Mouse (Mus musculus): ENCODE measurements around the gene Psme3. TPM values are rescaled to one million over a fixed set of nuclear protein-coding genes. Genes with fewer than 3 reads are reported as not detected.

Gene Psme3
- total and polyA plus RNA-seq, 2 experiments from 2014 or later = 80.9 to 88.0 TPM

- H3K9me3 ChIP-seq (ENCODE audit: low read length) = no peaks in the 10 kb centered on the region
- 11% methylated on average over 45 of the region's 45 CpGs for WGBS
- H3K4me2 ChIP-seq (ENCODE audit: low read depth) = peak within 1 kb of the TSS; percentile 80
- ATAC-seq (peak; percentile 100), DNase-seq (peak; percentile 92)
- H3K27ac ChIP-seq (ENCODE audit: low read depth, low read length) = peak within 1 kb of the TSS; percentile 42
- H3K4me1 ChIP-seq (ENCODE audit: insufficient read depth) = peaks cover 12% of the 10 kb centered on the region
- H3K36me3 ChIP-seq (ENCODE audit: insufficient read depth) = no peaks in the 10 kb centered on the region
- H3K9ac ChIP-seq = peak within 1 kb of the TSS; percentile 67
- peak within 1 kb of the TSS; percentile 58 for H3K4me3 ChIP-seq (ENCODE audit: low read depth, low read length)
- no peaks in the 10 kb centered on the region for H3K27me3 ChIP-seq (ENCODE audit: insufficient read depth, low read length)
- TF ChIP-seq CTCF (IDR thresholded peaks at IDR 0.05; ENCODE audit: low read depth) = peak; percentile 36
These were observed 37.5 kb upstream of the Psme3 start, which contains the start of the genes Cntd1 and Coa3 for GRCm38 (mm10) chr11:101278223-101279192. TSS of gene Cntd1 (plus strand) at chr11:101279012. TSS of gene Coa3 (minus strand) at chr11:101279114.

- Histone ChIP-seq H3K27ac (ENCODE audit: low read depth, low read length) (no peak overlapping the region), H3K27me3 (ENCODE audit: insufficient read depth, low read length) (no peaks in the 10 kb centered on the region), H3K36me3 (ENCODE audit: insufficient read depth) (no peaks in the 10 kb centered on the region), H3K4me3 (ENCODE audit: low read depth, low read length) (peak overlapping the region; percentile 58), H3K4me1 (ENCODE audit: insufficient read depth) (peaks cover 12% of the 10 kb centered on the region), H3K9me3 (ENCODE audit: low read length) (no peaks in the 10 kb centered on the region), H3K9ac (no peak overlapping the region), H3K4me2 (ENCODE audit: low read depth) (peak overlapping the region; percentile 80)
- TF ChIP-seq CTCF (IDR thresholded peaks at IDR 0.05; ENCODE audit: low read depth) = no peak
- ATAC-seq (peak; percentile 5; the same call in 1 of the 2 replicates), DNase-seq (no peak)
- 63% methylated on average over 14 of the region's 14 CpGs for WGBS
These were observed 36.8 kb upstream of the Psme3 start for GRCm38 (mm10) chr11:101279193-101279569.

GRCm38 (mm10) chr11:101280837-101281236 is 35.2 kb upstream of the Psme3 start:
- H3K27me3 ChIP-seq (ENCODE audit: insufficient read depth, low read length) = no peaks in the 10 kb centered on the region
- TF ChIP-seq CTCF (IDR thresholded peaks at IDR 0.05; ENCODE audit: low read depth) = no peak
- no peak overlapping the region for H3K9ac ChIP-seq
- H3K9me3 ChIP-seq (ENCODE audit: low read length) = no peaks in the 10 kb centered on the region
- H3K4me2 ChIP-seq (ENCODE audit: low read depth) = no peak overlapping the region
- ATAC-seq (no peak), DNase-seq (no peak)
- H3K4me1 ChIP-seq (ENCODE audit: insufficient read depth) = peaks cover 12% of the 10 kb centered on the region
- WGBS = 49% methylated on average over 7 of the region's 7 CpGs
- H3K27ac ChIP-seq (ENCODE audit: low read depth, low read length) = no peak overlapping the region
- H3K36me3 ChIP-seq (ENCODE audit: insufficient read depth) = no peaks in the 10 kb centered on the region
- no peak overlapping the region for H3K4me3 ChIP-seq (ENCODE audit: low read depth, low read length)

DNA sequence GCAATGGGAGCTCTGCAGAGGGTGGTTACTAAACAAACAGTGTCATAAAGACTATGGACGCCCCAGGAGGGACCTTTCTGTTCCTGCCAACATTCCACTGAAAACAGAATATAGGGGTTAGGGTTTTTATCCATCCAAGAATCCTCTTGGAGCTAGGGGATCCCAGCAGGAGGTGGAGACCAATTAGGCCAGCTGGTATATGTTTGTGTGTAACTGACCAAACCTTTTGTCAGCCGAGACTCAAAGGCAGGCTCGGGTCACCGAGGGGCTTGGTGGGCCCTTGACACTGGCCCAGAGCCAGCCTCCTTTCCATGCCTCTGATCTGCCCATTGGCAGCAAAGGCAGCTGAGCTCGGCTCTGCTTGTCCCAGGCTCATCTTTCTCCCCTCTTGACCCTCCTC is 33.1 kb upstream of the Psme3 start:
- H3K4me1 ChIP-seq (ENCODE audit: insufficient read depth) = peaks cover 4% of the 10 kb centered on the region
- no peaks in the 10 kb centered on the region for H3K9me3 ChIP-seq (ENCODE audit: low read length)
- no peak for TF ChIP-seq CTCF (IDR thresholded peaks at IDR 0.05; ENCODE audit: low read depth)
- no peak overlapping the region for H3K4me3 ChIP-seq (ENCODE audit: low read depth, low read length)
- ATAC-seq (no peak), DNase-seq (no peak)
- no peak overlapping the region for H3K4me2 ChIP-seq (ENCODE audit: low read depth)
- WGBS = 15% methylated on average over 5 of the region's 5 CpGs
- H3K27me3 ChIP-seq (ENCODE audit: insufficient read depth, low read length) = no peaks in the 10 kb centered on the region
- H3K27ac ChIP-seq (ENCODE audit: low read depth, low read length) = no peak overlapping the region; the same call in 1 of the 2 replicates
- no peaks in the 10 kb centered on the region for H3K36me3 ChIP-seq (ENCODE audit: insufficient read depth)
- no peak overlapping the region for H3K9ac ChIP-seq

GRCm38 (mm10) chr11:101283805-101284204 is 32.2 kb upstream of the Psme3 start:
- ATAC-seq (no peak), DNase-seq (no peak)
- 71% methylated on average over 4 of the region's 4 CpGs for WGBS

GRCm38 (mm10) chr11:101287306-101287705 is 28.7 kb upstream of the Psme3 start:
- no peak for ATAC-seq
- no peak for TF ChIP-seq CTCF (IDR thresholded peaks at IDR 0.05; ENCODE audit: low read depth)
- no peak overlapping the region for H3K4me2 ChIP-seq (ENCODE audit: low read depth)
- peaks cover 29% of the 10 kb centered on the region for H3K36me3 ChIP-seq (ENCODE audit: insufficient read depth)
- H3K9ac ChIP-seq = no peak overlapping the region
- H3K27me3 ChIP-seq (ENCODE audit: insufficient read depth, low read length) = no peaks in the 10 kb centered on the region
- WGBS = 87% methylated on average over 9 of the region's 9 CpGs
- no peaks in the 10 kb centered on the region for H3K4me1 ChIP-seq (ENCODE audit: insufficient read depth)
- DNase-seq = no peak
- H3K4me3 ChIP-seq (ENCODE audit: low read depth, low read length) = no peak overlapping the region
- no peak overlapping the region for H3K27ac ChIP-seq (ENCODE audit: low read depth, low read length)
- H3K9me3 ChIP-seq (ENCODE audit: low read length) = no peaks in the 10 kb centered on the region

More at GRCm38 (mm10) chr11:101283805-101284204, 32.2 kb upstream of the Psme3 start:
- H3K9ac ChIP-seq = no peak overlapping the region
- no peaks in the 10 kb centered on the region for H3K4me1 ChIP-seq (ENCODE audit: insufficient read depth)
- no peaks in the 10 kb centered on the region for H3K27me3 ChIP-seq (ENCODE audit: insufficient read depth, low read length)
- H3K36me3 ChIP-seq (ENCODE audit: insufficient read depth) = peaks cover 4% of the 10 kb centered on the region; the same call in 1 of the 2 replicates
- no peak overlapping the region for H3K4me3 ChIP-seq (ENCODE audit: low read depth, low read length)
- no peak overlapping the region for H3K27ac ChIP-seq (ENCODE audit: low read depth, low read length)
- no peaks in the 10 kb centered on the region for H3K9me3 ChIP-seq (ENCODE audit: low read length)
- TF ChIP-seq CTCF (IDR thresholded peaks at IDR 0.05; ENCODE audit: low read depth) = no peak
- H3K4me2 ChIP-seq (ENCODE audit: low read depth) = no peak overlapping the region

DNA sequence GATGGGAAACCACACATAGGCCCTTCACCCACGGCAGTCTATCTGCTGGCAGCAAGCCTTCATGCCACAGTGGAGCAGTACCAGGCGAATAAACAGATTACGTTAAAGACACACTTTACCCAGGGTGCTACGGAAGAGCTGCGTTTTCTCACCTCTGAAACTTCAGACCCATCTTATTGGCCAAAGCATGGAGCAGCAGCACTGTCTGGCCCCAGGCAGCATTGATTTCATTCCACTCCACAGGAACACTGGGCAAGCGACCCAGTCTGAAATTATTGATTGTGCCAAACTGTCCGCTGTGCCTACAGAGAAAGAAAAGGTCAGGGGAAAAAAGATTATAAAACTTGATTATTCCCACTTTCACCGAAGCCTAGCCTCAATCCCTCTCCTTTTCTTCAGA is 24.8 kb upstream of the Psme3 start:
- no peak overlapping the region for H3K9ac ChIP-seq
- no peak overlapping the region for H3K4me3 ChIP-seq (ENCODE audit: low read depth, low read length)
- no peak for ATAC-seq
- no peak for DNase-seq
- H3K9me3 ChIP-seq (ENCODE audit: low read length) = no peaks in the 10 kb centered on the region
- TF ChIP-seq CTCF (IDR thresholded peaks at IDR 0.05; ENCODE audit: low read depth) = no peak
- 92% methylated on average over 8 of the region's 8 CpGs for WGBS
- no peaks in the 10 kb centered on the region for H3K27me3 ChIP-seq (ENCODE audit: insufficient read depth, low read length)
- H3K27ac ChIP-seq (ENCODE audit: low read depth, low read length) = no peak overlapping the region
- peaks cover 57% of the 10 kb centered on the region for H3K36me3 ChIP-seq (ENCODE audit: insufficient read depth)
- no peaks in the 10 kb centered on the region for H3K4me1 ChIP-seq (ENCODE audit: insufficient read depth)
- no peak overlapping the region for H3K4me2 ChIP-seq (ENCODE audit: low read depth)

All from forebrain, postnatal 0 days (tissue).